Mouse (Mus musculus) E14TG2a.4 (cell line): Measurements from ENCODE around the gene Rxylt1.

ENCODE experiments used
- H3K27me3 ChIP-seq: 2 replicates; pipeline ENCODE4 v1.6.1; 2014; ENCODE audit warnings: low read length, control low read depth; ENCODE audit not compliant: insufficient read depth
- H3K36me3 ChIP-seq: 2 replicates; pipeline ENCODE4 v1.6.1; 2014; ENCODE audit warnings: low read length, control low read depth; ENCODE audit not compliant: insufficient read depth
- H3K4me1 ChIP-seq: replicated peaks from 2 replicates; pipeline ENCODE4 v1.6.1; 2014; ENCODE audit warnings: low read depth, low read length, control low read depth
- H3K4me3 ChIP-seq: replicated peaks from 2 replicates; pipeline ENCODE4 v1.5.1; 2014; ENCODE audit warnings: mild to moderate bottlenecking, low read length
- H3K9me3 ChIP-seq: 2 replicates; pipeline ENCODE4 v1.6.1; 2014; ENCODE audit warnings: low read length, control low read depth
- CTCF ChIP-seq: conservative IDR thresholded peaks from 2 replicates; pipeline ENCODE4 v1.5.1; 2014; ENCODE audit warnings: low read length
- NANOG ChIP-seq: IDR thresholded peaks from 2 replicates; pipeline ENCODE4 v1.6.1; 2014; ENCODE audit warnings: borderline replicate concordance, low read length, mixed read lengths
- POU5F1 ChIP-seq: IDR thresholded peaks from 2 replicates; pipeline ENCODE4 v1.6.1; 2014; ENCODE audit warnings: low read length, borderline replicate concordance

Rxylt1 gene

GRCm38 (mm10) chr10:122047727-122048365 is 49.3 kb downstream of the Rxylt1 start:
- Histone ChIP-seq H3K9me3 (0 out of 2 replicates have a peak, but pooled peaks cover 8% of the 10 kb centered on the region), H3K4me3 (peak overlapping the region; percentile 88), H3K4me1 (peaks cover 24% of the 10 kb centered on the region), H3K27me3 (peaks cover 13% of the 10 kb centered on the region), H3K36me3 (no peaks in the 10 kb centered on the region)
- no peak for TF ChIP-seq NANOG
- 0 out of 2 replicates have a peak, but pooled peaks have one; percentile 3 for TF ChIP-seq CTCF
- no peak for TF ChIP-seq POU5F1

- no peak for TF ChIP-seq CTCF
- TF ChIP-seq POU5F1, result no peak
- no peak for TF ChIP-seq NANOG
- H3K4me1 ChIP-seq, result peaks cover 21% of the 10 kb centered on the region
- peaks cover 13% of the 10 kb centered on the region for H3K27me3 ChIP-seq
- peak within 1 kb of the TSS; percentile 88 for H3K4me3 ChIP-seq
- H3K36me3 ChIP-seq, result no peaks in the 10 kb centered on the region
- H3K9me3 ChIP-seq, result 0 out of 2 replicates have a peak, but pooled peaks cover 8% of the 10 kb centered on the region
Measured at GRCm38 (mm10) chr10:122046904-122047726, 50.1 kb downstream of the Rxylt1 start, which contains the start of gene Srgap1. Gene Srgap1, minus strand, starts transcription at chr10:122047315.

- Histone ChIP-seq H3K4me1 (peaks cover 21% of the 10 kb centered on the region), H3K27me3 (peaks cover 13% of the 10 kb centered on the region), H3K36me3 (no peaks in the 10 kb centered on the region), H3K4me3 (peak overlapping the region; percentile 88), H3K9me3 (0 out of 2 replicates have a peak, but pooled peaks cover 8% of the 10 kb centered on the region)
- TF ChIP-seq CTCF (no peak), POU5F1 (no peak), NANOG (no peak)
Measured at GRCm38 (mm10) chr10:122046511-122046903, 50.7 kb downstream of the Rxylt1 start.

- Histone ChIP-seq H3K4me3 (peak overlapping the region; percentile 88; the same call in 1 of the 2 replicates), H3K36me3 (no peaks in the 10 kb centered on the region), H3K4me1 (peaks cover 21% of the 10 kb centered on the region), H3K27me3 (peaks cover 13% of the 10 kb centered on the region), H3K9me3 (0 out of 2 replicates have a peak, but pooled peaks cover 8% of the 10 kb centered on the region)
- no peak for TF ChIP-seq CTCF
- no peak for TF ChIP-seq POU5F1
- no peak for TF ChIP-seq NANOG
Measured at GRCm38 (mm10) chr10:122045946-122046345, 51.2 kb downstream of the Rxylt1 start.

GRCm38 (mm10) chr10:122044926-122045325 is 52.2 kb downstream of the Rxylt1 start:
- no peak for TF ChIP-seq NANOG
- no peak for TF ChIP-seq POU5F1
- no peak for TF ChIP-seq CTCF
- Histone ChIP-seq H3K4me1 (peaks cover 21% of the 10 kb centered on the region), H3K27me3 (peaks cover 13% of the 10 kb centered on the region), H3K9me3 (peaks cover 12% of the 10 kb centered on the region), H3K36me3 (no peaks in the 10 kb centered on the region), H3K4me3 (no peak overlapping the region)

GRCm38 (mm10) chr10:122040372-122040771 is 56.8 kb downstream of the Rxylt1 start:
- Histone ChIP-seq H3K9me3 (peaks cover 3% of the 10 kb centered on the region), H3K36me3 (no peaks in the 10 kb centered on the region), H3K4me1 (peaks cover 3% of the 10 kb centered on the region; the same call in 1 of the 2 replicates), H3K4me3 (no peak overlapping the region), H3K27me3 (no peaks in the 10 kb centered on the region)
- TF ChIP-seq NANOG (no peak), CTCF (peak; percentile 88)

- no peak overlapping the region for H3K4me3 ChIP-seq
- no peaks in the 10 kb centered on the region for H3K27me3 ChIP-seq
- peaks cover 3% of the 10 kb centered on the region; the same call in 1 of the 2 replicates for H3K4me1 ChIP-seq
- no peaks in the 10 kb centered on the region for H3K36me3 ChIP-seq
- H3K9me3 ChIP-seq, result peaks cover 3% of the 10 kb centered on the region
- TF ChIP-seq POU5F1, result no peak
- no peak for TF ChIP-seq NANOG
- TF ChIP-seq CTCF, result no peak
Measured at GRCm38 (mm10) chr10:122039566-122039965, 57.6 kb downstream of the Rxylt1 start.

- Histone ChIP-seq H3K27me3 (no peaks in the 10 kb centered on the region), H3K36me3 (no peaks in the 10 kb centered on the region), H3K4me1 (peaks cover 3% of the 10 kb centered on the region; the same call in 1 of the 2 replicates), H3K4me3 (no peak overlapping the region), H3K9me3 (peaks cover 3% of the 10 kb centered on the region)
- TF ChIP-seq POU5F1, result no peak
- 0 out of 2 replicates have a peak, but pooled peaks have one; percentile 17 for TF ChIP-seq NANOG
Measured at GRCm38 (mm10) chr10:122038554-122038953, 58.6 kb downstream of the Rxylt1 start.
